In the genomic region with DNA sequence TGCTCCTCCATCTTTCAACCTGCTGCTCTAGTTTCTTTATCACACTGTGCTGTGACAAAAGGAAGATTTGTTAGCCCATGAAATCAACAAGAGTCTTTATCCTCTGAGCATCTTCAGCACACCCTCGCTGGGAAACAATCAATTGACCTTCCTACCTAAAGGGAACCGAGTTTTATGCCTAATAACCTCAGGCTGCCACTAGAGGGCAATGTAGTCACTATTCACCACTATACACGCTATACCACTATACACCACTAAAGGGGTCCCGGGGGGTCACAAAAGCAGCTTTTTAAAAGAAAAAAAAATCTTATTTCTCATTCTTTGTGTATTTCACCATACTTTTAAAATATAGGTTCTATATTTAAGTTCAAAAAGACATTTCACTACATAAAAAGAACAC, we compare ENCODE assay signal across 9 mouse cellular contexts. TPM values are rescaled to one million over a fixed set of nuclear protein-coding genes. Genes with fewer than 3 reads are reported as not detected.
DNase-seq lines count a peak whose midpoint lies in the region; ATAC-seq and TF ChIP-seq lines count a peak whose summit lies in the region.
"Had no signal": no experiment of that assay in that cellular context is flagged by ENCODE, and none has a peak within 500 bp of the region (broad histone marks: within the 10 kb centered on the region; RNA-seq: fewer than 3 reads in every experiment).

No protein-coding gene starts in this region.

- peak; percentile 11; the same call in 1 of the 2 replicates for TF ChIP-seq CTCF in testis, adult 2 months (IDR thresholded peaks at IDR 0.05; ENCODE audit: control insufficient read depth, insufficient read depth, insufficient replicate concordance, low read depth, low read length)

- no peak overlapping the region for H3K4me3 ChIP-seq in testis, adult 2 months (ENCODE audit: control insufficient read depth, low read depth, low read length)
- H3K4me3 ChIP-seq in liver, embryonic 16.5 days (ENCODE audit: low read depth, low read length): no peak overlapping the region
- H3K4me3 ChIP-seq: heart, embryonic 13.5 days had no signal

- H3K9me3 ChIP-seq in liver, embryonic 16.5 days (replicated peaks; ENCODE audit: control insufficient read depth, low read length): no peaks in the 10 kb centered on the region
- H3K9me3 ChIP-seq: heart, embryonic 13.5 days had no signal

- H3K4me2 ChIP-seq in liver, embryonic 16.5 days (ENCODE audit: low read depth, low read length): no peak overlapping the region
- H3K4me2 ChIP-seq: heart, embryonic 13.5 days had no signal

- H3K27me3 ChIP-seq in testis, adult 2 months (ENCODE audit: control insufficient read depth, insufficient read depth, low read length): no peaks in the 10 kb centered on the region
- no peaks in the 10 kb centered on the region for H3K27me3 ChIP-seq in liver, embryonic 16.5 days (ENCODE audit: control insufficient read depth, insufficient read depth, low read depth, low read length)

- no peaks in the 10 kb centered on the region for H3K36me3 ChIP-seq in testis, adult 2 months (ENCODE audit: control insufficient read depth, insufficient read depth, low read length)
- no peaks in the 10 kb centered on the region for H3K36me3 ChIP-seq in liver, embryonic 16.5 days (ENCODE audit: control insufficient read depth, insufficient read depth)
- H3K36me3 ChIP-seq: heart, embryonic 13.5 days had no signal

- peaks cover 10% of the 10 kb centered on the region for H3K4me1 ChIP-seq in testis, adult 2 months (ENCODE audit: control insufficient read depth, insufficient read depth, low read length)
- H3K4me1 ChIP-seq in liver, embryonic 16.5 days (ENCODE audit: control insufficient read depth, low read depth, low read length): no peaks in the 10 kb centered on the region; the same call in 1 of the 2 replicates

- peak; percentile 46 for DNase-seq in adrenal gland, postnatal 10 days
- DNase-seq in adrenal gland, postnatal 4 days (ENCODE audit: low spot score in 2 of 2): no peak
- no peak for DNase-seq in testis, postnatal 14 days (ENCODE audit: low spot score)
- peak; percentile 46 for DNase-seq in embryo, embryonic 11.5 days (ENCODE audit: low read depth, low spot score)
- DNase-seq in kidney, adult 9 months: peak; percentile 52
- DNase-seq in retina, postnatal 1 day: peak; percentile 81

- no peak overlapping the region for H3K27ac ChIP-seq in testis, adult 2 months (ENCODE audit: control insufficient read depth, insufficient read depth, low read depth, low read length)
- H3K27ac ChIP-seq in liver, embryonic 16.5 days (ENCODE audit: low read length): no peak overlapping the region
- H3K27ac ChIP-seq: heart, embryonic 13.5 days had no signal

- WGBS in liver, embryonic 16.5 days (ENCODE audit: insufficient replicate concordance): 5% methylated on average over 4 of the region's 4 CpGs

- H3K9ac ChIP-seq in liver, embryonic 16.5 days (ENCODE audit: low read depth, low read length): no peak overlapping the region
- H3K9ac ChIP-seq: heart, embryonic 13.5 days had no signal

- TF ChIP-seq POLR2A in testis, adult 2 months (IDR thresholded peaks at IDR 0.05; ENCODE audit: control insufficient read depth, low read depth, low read length): no peak

- peak; percentile 21; the same call in 1 of the 2 replicates for ATAC-seq in liver, embryonic 16.5 days (ENCODE audit: low read depth)

RNA-seq across cellular contexts. Expression of a gene that starts 15.9 kb away (rescaled TPM):
- 1 to 10 TPM; 2.4 to 2.6 TPM for total RNA-seq in adrenal gland, postnatal 10 days (2021)
- total RNA-seq in adrenal gland, postnatal 4 days (2021): 1 to 10 TPM; 4.5 to 4.8 TPM
- 10.3 and 15.9 TPM in 2 replicates for polyA plus RNA-seq in testis, adult 2 months (2012; rRNA removed)
- 0.43 and 0.48 TPM in 2 replicates for polyA plus RNA-seq in liver, embryonic 16.5 days (2015; fragmentation: Nextera tagmentation; extraction: Ambion mirVana)

Comparison
In these comparisons a context has a peak if more than half of its experiments do, and no peak if none do; other contexts are left out.
1. DNase-seq: peak in adrenal gland, postnatal 10 days (single experiment), embryo, embryonic 11.5 days (single experiment), kidney, adult 9 months (single experiment) and retina, postnatal 1 day (single experiment); none in adrenal gland, postnatal 4 days (0 of 2) and testis, postnatal 14 days (single experiment).